Mouse (Mus musculus): ENCODE measurements at regions not wholly inside any gene's neighbourhood (a gene's known extent, or its start where the extent isn't known, plus 50 kb on each side); places are given as distances from the start of the nearest gene placed in this dataset.

- Histone ChIP-seq H3K4me2 (no peak overlapping the region), H3K27ac (no peak overlapping the region), H3K27me3 (replicated peaks) (peaks cover 4% of the 10 kb centered on the region; the same call in 1 of the 2 replicates), H3K4me1 (peaks cover 3% of the 10 kb centered on the region; the same call in 1 of the 2 replicates), H3K9ac (no peak overlapping the region), H3K9me3 (no peaks in the 10 kb centered on the region), H3K4me3 (no peak overlapping the region), H3K36me3 (replicated peaks) (no peaks in the 10 kb centered on the region)
- WGBS, result 50% methylated on average over 13 of the region's 13 CpGs
- no peak for ATAC-seq (replicated peaks)
Measured at GRCm38 (mm10) chr8:92240686-92241275, 116.6 kb upstream of the Irx5 start.

GRCm38 (mm10) chr8:92231326-92232225 is 125.8 kb upstream of the Irx5 start:
- peaks cover 4% of the 10 kb centered on the region; the same call in 1 of the 2 replicates for H3K27me3 ChIP-seq (replicated peaks)
- 37% methylated on average over 23 of the region's 23 CpGs for WGBS
- no peak overlapping the region for H3K4me3 ChIP-seq
- peaks cover 10% of the 10 kb centered on the region for H3K4me1 ChIP-seq
- 0 out of 2 replicates have a peak, but pooled peaks cover 4% of the 10 kb centered on the region for H3K9me3 ChIP-seq
- H3K4me2 ChIP-seq, result peak overlapping the region; percentile 22
- peak overlapping the region; percentile 61; the same call in 1 of the 2 replicates for H3K27ac ChIP-seq
- peak overlapping the region; percentile 17; the same call in 1 of the 2 replicates for H3K9ac ChIP-seq
- no peak for ATAC-seq (replicated peaks)
- no peaks in the 10 kb centered on the region for H3K36me3 ChIP-seq (replicated peaks)

DNA sequence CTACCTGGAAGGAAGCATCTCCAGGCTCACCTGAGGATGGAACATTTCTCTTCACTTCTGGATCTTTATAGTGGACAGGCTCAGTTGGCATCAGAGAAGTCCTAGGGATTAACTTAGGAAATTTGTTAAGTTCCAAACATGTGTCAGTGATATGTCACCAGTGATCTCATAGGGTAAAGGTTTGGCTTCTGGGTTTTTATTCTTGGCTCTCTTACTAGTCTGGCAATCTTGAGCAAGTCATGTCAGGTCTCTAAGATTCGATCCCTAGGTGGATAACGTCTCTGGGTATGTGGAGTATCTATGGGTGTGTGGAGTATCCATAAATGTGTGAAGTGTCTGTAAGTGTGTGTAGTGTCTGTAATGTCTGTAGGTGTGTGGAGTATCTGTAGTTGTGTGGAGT is 127.9 kb upstream of the Irx5 start:
- H3K27me3 ChIP-seq (replicated peaks), result peaks cover 4% of the 10 kb centered on the region; the same call in 1 of the 2 replicates
- ATAC-seq (replicated peaks), result no peak

DNA sequence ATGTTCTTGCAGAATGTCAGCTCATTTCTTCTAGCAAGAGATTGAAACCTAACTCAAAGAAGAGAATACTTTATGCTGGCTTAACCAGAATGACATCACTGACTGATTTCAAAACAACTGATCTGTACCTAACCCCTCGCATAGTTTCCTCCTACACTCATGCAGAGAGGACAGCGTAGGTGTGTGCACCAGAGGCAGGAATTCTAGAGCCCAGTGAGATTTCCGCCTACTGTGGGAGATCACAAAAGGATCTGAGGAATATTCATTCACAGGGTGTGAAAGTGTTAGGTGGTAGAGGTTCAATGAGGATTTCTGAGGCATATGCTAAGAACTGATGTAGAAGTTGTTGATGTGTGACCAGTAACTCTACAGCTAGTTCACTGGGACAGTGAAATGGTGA is 132.5 kb upstream of the Irx5 start:
- Histone ChIP-seq H3K4me3 (no peak overlapping the region), H3K4me1 (no peaks in the 10 kb centered on the region), H3K27me3 (replicated peaks) (no peaks in the 10 kb centered on the region), H3K36me3 (replicated peaks) (no peaks in the 10 kb centered on the region), H3K27ac (no peak overlapping the region), H3K9ac (no peak overlapping the region), H3K4me2 (no peak overlapping the region), H3K9me3 (no peaks in the 10 kb centered on the region)
- WGBS, result 91% methylated on average over 3 of the region's 3 CpGs
- no peak for ATAC-seq (replicated peaks)

More for the DNA sequence above, 127.9 kb upstream of the Irx5 start:
- 91% methylated on average over 2 of the region's 2 CpGs for WGBS
- Histone ChIP-seq H3K4me2 (no peak overlapping the region), H3K27ac (no peak overlapping the region), H3K4me1 (peaks cover 10% of the 10 kb centered on the region), H3K36me3 (replicated peaks) (no peaks in the 10 kb centered on the region), H3K9me3 (0 out of 2 replicates have a peak, but pooled peaks cover under 1% of the 10 kb centered on the region), H3K4me3 (no peak overlapping the region), H3K9ac (no peak overlapping the region)

DNA sequence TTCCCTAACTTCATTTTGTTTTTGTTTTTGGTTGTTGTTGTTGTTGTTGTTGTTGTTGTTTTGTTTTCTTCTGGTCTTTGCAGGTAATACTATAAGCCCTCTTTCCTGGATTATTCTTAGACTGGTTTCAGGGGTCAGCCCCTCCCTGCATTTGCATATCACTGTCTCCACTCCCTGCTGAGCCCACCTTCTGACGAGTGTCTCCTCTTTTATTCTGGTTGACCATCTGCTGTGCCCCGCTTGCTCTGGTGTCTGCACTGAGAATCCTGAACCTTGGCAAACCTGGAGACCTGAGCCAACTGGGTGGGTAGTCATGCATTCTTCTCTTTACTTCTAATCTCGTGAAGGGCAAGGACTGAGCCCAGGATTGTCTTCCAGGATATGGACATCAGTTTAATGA is 134.4 kb upstream of the Irx5 start:
- Histone ChIP-seq H3K27ac (no peak overlapping the region), H3K9ac (no peak overlapping the region), H3K4me3 (no peak overlapping the region), H3K4me2 (no peak overlapping the region), H3K27me3 (replicated peaks) (0 out of 2 replicates have a peak, but pooled peaks cover 2% of the 10 kb centered on the region), H3K4me1 (no peaks in the 10 kb centered on the region), H3K9me3 (no peaks in the 10 kb centered on the region), H3K36me3 (replicated peaks) (no peaks in the 10 kb centered on the region)
- WGBS, result 46% methylated on average over 3 of the region's 3 CpGs
- ATAC-seq (replicated peaks), result no peak

DNA sequence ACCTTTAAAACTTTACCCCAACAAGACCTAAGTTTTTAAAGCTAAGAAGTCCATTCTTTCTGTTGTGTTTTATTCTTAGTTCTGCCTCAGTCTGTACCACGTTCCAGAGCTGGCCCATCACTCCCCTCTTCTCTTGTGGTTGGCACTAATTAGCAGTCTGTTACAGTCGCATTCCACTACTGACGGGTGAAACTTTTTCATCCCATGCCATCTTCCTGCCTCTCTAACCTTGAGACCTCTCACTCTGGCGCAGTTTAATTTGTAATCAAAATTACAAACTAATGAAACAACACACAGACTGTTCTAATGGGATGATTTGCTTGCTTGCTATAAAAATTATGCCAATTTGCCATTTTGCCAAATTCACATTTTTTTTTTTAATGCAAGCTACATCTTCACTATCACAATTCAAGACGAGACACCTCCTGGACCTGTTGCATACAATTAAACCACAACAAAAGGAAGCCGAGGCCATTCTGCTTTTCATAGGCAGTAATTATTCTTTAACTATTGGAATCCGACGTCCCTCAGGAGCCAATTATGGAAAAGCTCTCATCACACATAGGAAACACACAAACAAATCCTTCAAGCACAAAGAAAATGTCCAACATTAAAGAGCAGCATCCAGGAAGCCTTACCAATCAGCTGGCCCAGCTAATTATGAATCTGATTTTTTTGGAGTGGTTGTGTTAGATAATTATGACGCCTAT is 138.1 kb upstream of the Irx5 start:
- H3K9ac ChIP-seq, result no peak overlapping the region
- no peaks in the 10 kb centered on the region for H3K9me3 ChIP-seq
- ATAC-seq (replicated peaks), result no peak
- H3K27me3 ChIP-seq (replicated peaks), result 0 out of 2 replicates have a peak, but pooled peaks cover 2% of the 10 kb centered on the region
- H3K4me2 ChIP-seq, result no peak overlapping the region
- H3K4me1 ChIP-seq, result no peaks in the 10 kb centered on the region
- no peak overlapping the region for H3K27ac ChIP-seq
- H3K4me3 ChIP-seq, result no peak overlapping the region
- H3K36me3 ChIP-seq (replicated peaks), result no peaks in the 10 kb centered on the region
- WGBS, result 54% methylated on average over 9 of the region's 9 CpGs

DNA sequence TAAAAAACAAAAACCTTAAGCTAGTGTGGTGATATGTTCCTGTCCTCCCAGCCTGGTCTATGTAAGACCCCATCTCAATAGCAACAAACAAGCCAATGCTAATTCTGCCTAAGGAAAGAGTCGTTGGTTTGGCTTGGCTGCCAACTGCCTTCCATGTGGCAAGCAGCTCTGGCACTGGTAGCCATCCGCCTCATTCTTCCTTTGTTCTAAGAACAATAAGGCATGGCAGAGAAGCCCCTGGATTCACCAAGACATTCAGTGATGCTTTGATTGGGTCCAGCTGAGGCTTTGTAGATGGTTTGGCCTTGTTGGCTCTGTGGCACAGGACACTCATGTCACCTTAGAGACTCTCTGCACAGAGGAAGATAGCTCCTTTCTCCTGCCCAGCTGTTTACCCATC is 139.9 kb upstream of the Irx5 start:
- Histone ChIP-seq H3K27ac (no peak overlapping the region), H3K4me1 (no peaks in the 10 kb centered on the region), H3K4me3 (no peak overlapping the region), H3K9me3 (no peaks in the 10 kb centered on the region), H3K36me3 (replicated peaks) (no peaks in the 10 kb centered on the region), H3K27me3 (replicated peaks) (0 out of 2 replicates have a peak, but pooled peaks cover 2% of the 10 kb centered on the region), H3K4me2 (no peak overlapping the region), H3K9ac (no peak overlapping the region)
- ATAC-seq (replicated peaks), result no peak
- WGBS, result 61% methylated on average over 2 of the region's 2 CpGs

DNA sequence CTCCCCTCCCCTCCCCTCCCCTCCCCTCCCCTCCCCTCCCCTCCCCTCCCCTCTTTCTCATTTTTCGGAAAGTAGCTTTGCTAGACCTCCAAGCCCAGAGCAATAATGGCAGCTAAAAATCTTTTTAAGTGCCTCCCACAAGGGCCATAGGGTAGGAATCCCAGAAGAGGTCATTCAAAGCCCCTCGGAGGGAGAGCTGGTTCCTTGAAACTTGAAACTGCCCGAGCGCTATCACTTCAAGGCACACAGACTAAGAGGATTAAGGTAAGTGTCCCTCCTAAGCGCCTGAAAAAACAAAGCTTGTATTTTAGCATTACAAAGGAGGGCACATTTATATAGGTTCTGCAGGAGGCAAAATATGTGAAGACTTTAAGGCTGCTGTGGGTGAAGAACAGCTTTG is 141.2 kb upstream of the Irx5 start:
- H3K4me3 ChIP-seq, result no peak overlapping the region
- ATAC-seq (replicated peaks), result no peak
- 11% methylated on average over 4 of the region's 5 CpGs for WGBS

DNA sequence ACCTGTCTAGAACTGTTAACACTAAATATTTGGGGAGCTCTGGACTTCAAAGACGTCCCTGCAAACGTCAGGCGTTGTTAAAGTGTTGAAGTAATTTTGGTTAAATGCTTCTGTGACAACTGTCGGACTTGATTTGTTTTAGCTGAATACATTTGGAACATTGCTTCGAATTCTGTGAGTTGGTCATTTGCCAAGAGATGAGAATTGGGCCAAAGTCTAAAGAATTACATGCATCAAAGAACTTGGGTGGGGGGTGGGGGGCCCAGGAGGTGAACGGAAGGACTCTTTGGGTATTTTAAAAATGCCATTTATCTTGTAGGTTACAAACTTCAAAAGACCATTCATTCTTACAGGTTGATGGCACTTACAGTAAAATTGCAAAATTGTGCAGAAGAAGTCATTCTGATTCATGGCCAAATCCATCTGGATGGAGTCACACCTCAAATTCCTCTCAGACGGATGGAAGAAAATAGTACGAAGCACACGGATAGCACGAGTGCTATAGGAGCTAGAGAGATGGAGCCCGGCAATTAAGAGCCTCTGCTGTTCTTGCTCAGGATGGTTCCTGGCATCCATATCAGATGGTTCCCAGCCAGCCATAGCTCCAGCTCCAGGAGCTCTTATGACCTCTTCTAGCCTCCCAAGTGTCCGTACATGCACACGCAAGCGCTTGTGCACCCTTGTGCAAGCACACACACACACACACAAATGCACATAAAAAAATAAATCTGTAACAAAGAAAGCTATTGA is 144.5 kb upstream of the Irx5 start:
- no peaks in the 10 kb centered on the region for H3K36me3 ChIP-seq (replicated peaks)
- H3K9me3 ChIP-seq, result no peaks in the 10 kb centered on the region
- H3K4me2 ChIP-seq, result no peak overlapping the region
- no peak for ATAC-seq (replicated peaks)
- H3K27ac ChIP-seq, result no peak overlapping the region
- no peak overlapping the region for H3K9ac ChIP-seq
- H3K27me3 ChIP-seq (replicated peaks), result no peaks in the 10 kb centered on the region
- 77% methylated on average over 14 of the region's 14 CpGs for WGBS
- H3K4me3 ChIP-seq, result no peak overlapping the region
- no peaks in the 10 kb centered on the region for H3K4me1 ChIP-seq

More for the DNA sequence above, 141.2 kb upstream of the Irx5 start:
- Histone ChIP-seq H3K27ac (no peak overlapping the region), H3K9me3 (no peaks in the 10 kb centered on the region), H3K27me3 (replicated peaks) (0 out of 2 replicates have a peak, but pooled peaks cover 2% of the 10 kb centered on the region), H3K36me3 (replicated peaks) (no peaks in the 10 kb centered on the region), H3K9ac (no peak overlapping the region), H3K4me1 (no peaks in the 10 kb centered on the region), H3K4me2 (no peak overlapping the region)

DNA sequence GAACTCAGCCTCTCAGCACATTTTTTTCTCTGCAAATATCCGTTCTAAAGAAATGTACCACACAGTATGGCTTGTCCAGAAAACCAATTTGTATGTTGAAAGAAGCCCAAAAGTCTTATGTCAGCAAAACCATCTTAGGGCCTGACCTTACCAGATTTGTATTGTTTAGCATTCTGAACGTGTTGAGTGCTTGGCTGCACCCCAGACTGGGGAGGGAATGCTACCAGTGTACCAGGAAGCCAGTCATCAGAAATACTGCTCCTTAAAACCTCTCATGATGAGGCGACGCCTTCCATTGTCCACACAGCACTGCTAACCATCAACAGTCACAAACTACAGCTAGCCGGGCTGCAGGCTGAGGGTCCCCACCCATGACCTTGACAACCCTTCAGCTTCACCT is 148.3 kb upstream of the Irx5 start:
- H3K27ac ChIP-seq, result no peak overlapping the region
- H3K36me3 ChIP-seq (replicated peaks), result no peaks in the 10 kb centered on the region
- H3K27me3 ChIP-seq (replicated peaks), result no peaks in the 10 kb centered on the region
- no peak overlapping the region for H3K4me3 ChIP-seq
- no peaks in the 10 kb centered on the region for H3K9me3 ChIP-seq
- no peak overlapping the region for H3K4me2 ChIP-seq
- no peak overlapping the region for H3K9ac ChIP-seq
- WGBS, result 69% methylated on average over 5 of the region's 5 CpGs
- no peaks in the 10 kb centered on the region for H3K4me1 ChIP-seq
- no peak for ATAC-seq (replicated peaks)

DNA sequence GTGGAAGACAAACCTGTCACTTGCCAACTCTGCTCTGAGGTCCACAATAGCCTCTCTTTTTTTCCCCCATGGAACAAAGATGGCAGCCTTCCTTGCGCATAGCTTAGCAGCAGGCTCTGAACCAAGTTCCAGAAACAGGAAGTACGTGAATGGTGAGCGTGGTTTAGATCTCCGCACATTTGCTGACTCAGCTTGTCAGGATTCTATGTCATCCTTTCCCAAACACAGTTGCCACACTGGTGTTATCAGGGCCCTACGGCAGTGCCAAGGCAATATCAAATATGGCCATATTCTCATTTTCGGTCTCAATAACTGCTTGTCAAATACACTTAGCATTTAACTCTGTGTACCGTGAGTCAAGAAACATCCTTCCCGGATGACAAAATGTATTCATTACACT is 161.8 kb upstream of the Irx5 start:
- H3K27me3 ChIP-seq (replicated peaks), result no peaks in the 10 kb centered on the region
- no peaks in the 10 kb centered on the region for H3K36me3 ChIP-seq (replicated peaks)
- H3K27ac ChIP-seq, result no peak overlapping the region
- no peak overlapping the region for H3K4me3 ChIP-seq
- H3K4me1 ChIP-seq, result no peaks in the 10 kb centered on the region
- 96% methylated on average over 8 of the region's 8 CpGs for WGBS
- ATAC-seq (replicated peaks), result no peak
- H3K4me2 ChIP-seq, result no peak overlapping the region
- H3K9me3 ChIP-seq, result no peaks in the 10 kb centered on the region
- H3K9ac ChIP-seq, result no peak overlapping the region

Data from midbrain, embryonic 15.5 days (tissue).